23 mouse cellular contexts compared by ENCODE assay signal in genomic region chr1:83135829-83136228, GRCm38 (mm10). TPM values are rescaled to one million over a fixed set of nuclear protein-coding genes. Genes with fewer than 3 reads are reported as not detected.
A peak's percentile ranks its signal among the peaks of the same experiment; 100 is the strongest.
DNase-seq lines count a peak whose midpoint lies in the region; ATAC-seq and TF ChIP-seq lines count a peak whose summit lies in the region.
"Had no signal": no experiment of that assay in that cellular context is flagged by ENCODE, and none has a peak within 500 bp of the region (broad histone marks: within the 10 kb centered on the region; RNA-seq: fewer than 3 reads in every experiment).

No protein-coding gene starts in this region.

- TF ChIP-seq POLR2A in kidney, adult 2 months (IDR thresholded peaks at IDR 0.05; ENCODE audit: low read depth, low read length), result no peak

- WGBS in kidney, adult 2 months, result 55% methylated on average over 7 of the region's 7 CpGs
- 69% methylated on average over 7 of the region's 7 CpGs for WGBS in embryonic facial prominence, embryonic 11.5 days
- 17% methylated on average over 7 of the region's 7 CpGs for WGBS in lung, embryonic 15.5 days
- WGBS in stomach, embryonic 14.5 days, result 18% methylated on average over 7 of the region's 7 CpGs

- no peak overlapping the region for H3K4me3 ChIP-seq in kidney, adult 2 months (ENCODE audit: insufficient read depth, low read depth, low read length)
- H3K4me3 ChIP-seq in embryonic facial prominence, embryonic 11.5 days (ENCODE audit: low read depth, low read length), result no peak overlapping the region
- H3K4me3 ChIP-seq in lung, embryonic 15.5 days, result no peak overlapping the region
- H3K4me3 ChIP-seq in stomach, embryonic 14.5 days (ENCODE audit: low read depth, low read length), result no peak overlapping the region
- H3K4me3 ChIP-seq: forebrain, embryonic 13.5 days; gastrocnemius, adult 2 months; hindbrain, embryonic 13.5 days; midbrain, embryonic 12.5 days had no signal

- H3K4me2 ChIP-seq in embryonic facial prominence, embryonic 11.5 days (ENCODE audit: low read depth, low read length), result no peak overlapping the region
- H3K4me2 ChIP-seq in lung, embryonic 15.5 days, result no peak overlapping the region
- no peak overlapping the region for H3K4me2 ChIP-seq in stomach, embryonic 14.5 days (replicated peaks; ENCODE audit: low read depth, low read length)
- H3K4me2 ChIP-seq: forebrain, embryonic 13.5 days; hindbrain, embryonic 13.5 days; midbrain, embryonic 12.5 days had no signal

- no peak overlapping the region for H3K9ac ChIP-seq in embryonic facial prominence, embryonic 11.5 days (replicated peaks; ENCODE audit: low read length)
- H3K9ac ChIP-seq in lung, embryonic 15.5 days, result no peak overlapping the region
- no peak overlapping the region for H3K9ac ChIP-seq in stomach, embryonic 14.5 days (replicated peaks; ENCODE audit: low read depth, low read length)
- H3K9ac ChIP-seq: forebrain, embryonic 13.5 days; hindbrain, embryonic 13.5 days; midbrain, embryonic 12.5 days had no signal

- no peaks in the 10 kb centered on the region for H3K27me3 ChIP-seq in kidney, adult 2 months (replicated peaks; ENCODE audit: control insufficient read depth, insufficient read depth, low read length)
- no peaks in the 10 kb centered on the region for H3K27me3 ChIP-seq in embryonic facial prominence, embryonic 11.5 days (ENCODE audit: control insufficient read depth, insufficient read depth, low read length)
- no peaks in the 10 kb centered on the region for H3K27me3 ChIP-seq in lung, embryonic 15.5 days
- H3K27me3 ChIP-seq in stomach, embryonic 14.5 days (ENCODE audit: control insufficient read depth, insufficient read depth, low read length), result no peaks in the 10 kb centered on the region
- H3K27me3 ChIP-seq: CH12.LX; forebrain, embryonic 13.5 days; hindbrain, embryonic 13.5 days; midbrain, embryonic 12.5 days; Patski had no signal

- no peak for TF ChIP-seq CTCF in kidney, adult 2 months (conservative IDR thresholded peaks at IDR 0.05; ENCODE audit: insufficient read depth, insufficient read length, low read depth, low read length)

- H3K36me3 ChIP-seq in kidney, adult 2 months (ENCODE audit: control insufficient read depth, insufficient read depth, low read length), result no peaks in the 10 kb centered on the region
- no peaks in the 10 kb centered on the region for H3K36me3 ChIP-seq in embryonic facial prominence, embryonic 11.5 days (replicated peaks; ENCODE audit: control insufficient read depth, insufficient read depth, low read depth, low read length)
- no peaks in the 10 kb centered on the region for H3K36me3 ChIP-seq in lung, embryonic 15.5 days
- H3K36me3 ChIP-seq in stomach, embryonic 14.5 days (ENCODE audit: control insufficient read depth, insufficient read depth, low read length), result no peaks in the 10 kb centered on the region
- H3K36me3 ChIP-seq: hindbrain, embryonic 13.5 days; midbrain, embryonic 12.5 days had no signal

- DNase-seq in kidney, adult 2 months, result peak; percentile 11
- no peak for DNase-seq in kidney, adult 9 months
- DNase-seq in embryonic facial prominence, embryonic 11.5 days (ENCODE audit: low spot score), result peak; percentile 14
- DNase-seq in left cerebral cortex, adult 11 months (ENCODE audit: low spot score), result no peak
- no peak for DNase-seq in heart, adult 8-10 months (ENCODE audit: low spot score)
- DNase-seq in cerebellum, postnatal 10 days, result no peak
- DNase-seq: cerebellum, adult 11 months; gastrocnemius, adult 2 months; heart, adult 18-20 months; kidney, adult 8-10 months; thymus, adult 18-20 months had no signal

- no peak overlapping the region for H3K27ac ChIP-seq in kidney, adult 2 months (ENCODE audit: insufficient read depth, low read depth, low read length)
- no peak overlapping the region for H3K27ac ChIP-seq in embryonic facial prominence, embryonic 11.5 days (replicated peaks; ENCODE audit: low read depth, low read length)
- H3K27ac ChIP-seq in lung, embryonic 15.5 days, result no peak overlapping the region
- H3K27ac ChIP-seq in stomach, embryonic 14.5 days (ENCODE audit: low read length), result no peak overlapping the region
- H3K27ac ChIP-seq: forebrain, embryonic 13.5 days; gastrocnemius, adult 2 months; hindbrain, embryonic 13.5 days; midbrain, embryonic 12.5 days had no signal

- no peaks in the 10 kb centered on the region for H3K9me3 ChIP-seq in embryonic facial prominence, embryonic 11.5 days (replicated peaks; ENCODE audit: control insufficient read depth, low read length)
- no peaks in the 10 kb centered on the region for H3K9me3 ChIP-seq in lung, embryonic 15.5 days
- no peaks in the 10 kb centered on the region for H3K9me3 ChIP-seq in stomach, embryonic 14.5 days (ENCODE audit: control insufficient read depth, low read depth, low read length)
- H3K9me3 ChIP-seq: forebrain, embryonic 13.5 days; hindbrain, embryonic 13.5 days; midbrain, embryonic 12.5 days had no signal

- 0 out of 2 replicates have a peak, but pooled peaks cover 3% of the 10 kb centered on the region for H3K4me1 ChIP-seq in kidney, adult 2 months (ENCODE audit: control insufficient read depth, insufficient read depth, low read length)
- no peaks in the 10 kb centered on the region for H3K4me1 ChIP-seq in embryonic facial prominence, embryonic 11.5 days (ENCODE audit: control insufficient read depth, insufficient read depth, low read length)
- H3K4me1 ChIP-seq in lung, embryonic 15.5 days, result peaks cover 3% of the 10 kb centered on the region; the same call in 1 of the 2 replicates
- no peaks in the 10 kb centered on the region for H3K4me1 ChIP-seq in stomach, embryonic 14.5 days (ENCODE audit: control insufficient read depth, insufficient read depth, low read length)
- H3K4me1 ChIP-seq: forebrain, embryonic 13.5 days; hindbrain, embryonic 13.5 days; midbrain, embryonic 12.5 days had no signal

- no peak for ATAC-seq in embryonic facial prominence, embryonic 11.5 days (replicated peaks; ENCODE audit: insufficient number of reproducible peaks, low FRiP score, low TSS enrichment, low read depth)
- ATAC-seq in lung, embryonic 15.5 days (ENCODE audit: borderline replicate concordance, extremely low read depth, low FRiP score, low TSS enrichment), result peak; percentile 42; the same call in 1 of the 2 replicates
- ATAC-seq in stomach, embryonic 14.5 days (ENCODE audit: insufficient number of reproducible peaks, insufficient read depth, low FRiP score, low read depth), result peak; percentile 76
- ATAC-seq: forebrain, embryonic 13.5 days; Patski had no signal

RNA-seq across cellular contexts. Expression of gene Ccl20, which starts 19.3 kb away (rescaled TPM):
- polyA plus RNA-seq in kidney, adult 2 months (2012; rRNA removed), result 0.12 and 0.27 TPM in 2 replicates
- not detected in 2 replicates for polyA plus RNA-seq in embryonic facial prominence, embryonic 11.5 days (2014; fragmentation: Nextera tagmentation; extraction: Ambion mirVana)
- not detected in 2 replicates for polyA plus RNA-seq in lung, embryonic 15.5 days (2015; fragmentation: Nextera tagmentation; extraction: Ambion mirVana)
- polyA plus RNA-seq in stomach, embryonic 14.5 days (2014; fragmentation: Nextera tagmentation; extraction: Ambion mirVana), result 6.7 and 6.9 TPM in 2 replicates
- total RNA-seq in heart, adult 8-10 months (2022), result not detected
- total RNA-seq: common myeloid progenitor, adult 5-6 weeks; gastrocnemius, adult 2 months; left cerebral cortex, adult 18-20 months had no signal
- polyA plus RNA-seq: forebrain, embryonic 13.5 days; heart, postnatal 0 days; hindbrain, embryonic 13.5 days; liver, embryonic 16.5 days; midbrain, embryonic 12.5 days had no signal

RNA-seq across cellular contexts. Expression of gene Daw1, which starts 23.7 kb away (rescaled TPM):
- polyA plus RNA-seq in kidney, adult 2 months (2012; rRNA removed), result 0.39 and 0.44 TPM in 2 replicates
- polyA plus RNA-seq in embryonic facial prominence, embryonic 11.5 days (2014; fragmentation: Nextera tagmentation; extraction: Ambion mirVana), result not detected in 2 replicates
- polyA plus RNA-seq in lung, embryonic 15.5 days (2015; fragmentation: Nextera tagmentation; extraction: Ambion mirVana), result 0.36 and 0.78 TPM in 2 replicates
- polyA plus RNA-seq in stomach, embryonic 14.5 days (2014; fragmentation: Nextera tagmentation; extraction: Ambion mirVana), result not detected in 2 replicates
- total RNA-seq in heart, adult 8-10 months (2022), result not detected
- total RNA-seq: CH12.LX; common myeloid progenitor, adult 5-6 weeks; gastrocnemius, adult 2 months; heart, adult 18-20 months had no signal
- polyA plus RNA-seq: heart, postnatal 0 days; large intestine, adult 2 months; liver, embryonic 16.5 days; midbrain, embryonic 12.5 days had no signal

Comparison
In these comparisons a context has a peak if more than half of its experiments do, and no peak if none do; other contexts are left out.
1. DNase-seq: peak in kidney, adult 2 months (single experiment) and embryonic facial prominence, embryonic 11.5 days (single experiment); none in kidney, adult 9 months (single experiment), left cerebral cortex, adult 11 months (single experiment), heart, adult 8-10 months (single experiment) and cerebellum, postnatal 10 days (0 of 2).